In genomic region chr17:32091364-32092240, GRCm38 (mm10) we compare ENCODE assay signal across 8 mouse cellular contexts. TPM values are rescaled to one million over a fixed set of nuclear protein-coding genes. Genes with fewer than 3 reads are reported as not detected.
DNase-seq lines count a peak whose midpoint lies in the region; ATAC-seq and TF ChIP-seq lines count a peak whose summit lies in the region.
"Not testable (repeated sequence)": the region's sequence is repeated elsewhere in the genome, so short reads cannot be mapped to it uniquely, and the experiment has no call there.

No protein-coding gene starts in this region.

- H3K4me3 ChIP-seq in hindbrain, embryonic 16.5 days (ENCODE audit: low read length), result peak overlapping the region; percentile 31
- H3K4me3 ChIP-seq in left cerebral cortex, adult 2 months, result peak overlapping the region; percentile 27; the same call in 1 of the 2 replicates

- H3K9me3 ChIP-seq in hindbrain, embryonic 16.5 days (ENCODE audit: control insufficient read depth, low read length), result not testable (repeated sequence)

- not testable (repeated sequence) for TF ChIP-seq CTCF in Patski (IDR thresholded peaks at IDR 0.05); left cerebral cortex, adult 2 months (IDR thresholded peaks at IDR 0.05)

- in situ Hi-C loops in Patski (cut with MboI; ENCODE audit: low pct_unique_long_range_greater_than_20kb), result not testable (repeated sequence)

- H3K36me3 ChIP-seq in hindbrain, embryonic 16.5 days (ENCODE audit: control insufficient read depth, insufficient read depth, low read length), result not testable (repeated sequence)

- POLR2A ChIA-PET in Patski (lab: Charles Lee), result not testable (repeated sequence)

- H3K27me3 ChIP-seq in Patski; hindbrain, embryonic 16.5 days (replicated peaks; ENCODE audit: control insufficient read depth, insufficient read depth, low read length): not testable (repeated sequence)

- peak overlapping the region; percentile 47 for H3K4me2 ChIP-seq in hindbrain, embryonic 16.5 days (ENCODE audit: low read length)

- intact Hi-C loops in left cerebral cortex, adult 2 months (cut with DNase I), result not testable (repeated sequence)

- DNase-seq in Patski (ENCODE audit: low read depth, low spot score), result not testable (repeated sequence)
- DNase-seq in gastrocnemius, adult 18-20 months (ENCODE audit: low spot score), result peak; percentile 72
- peak; percentile 79 to 82 for DNase-seq in left cerebral cortex, adult 2 months (ENCODE audit: extremely low spot score in 1 of 2, low spot score in 2 of 2)
- DNase-seq in lung, postnatal 4 days, result peak; percentile 88 to 91
- peak; percentile 92 for DNase-seq in retina, postnatal 1 day
- peak; percentile 90 to 93 for DNase-seq in thymus, postnatal 36 days

- ATAC-seq in Patski, result peak; percentile 83
- peak; percentile 98 for ATAC-seq in common myeloid progenitor, adult 5-6 weeks (replicated peaks; ENCODE audit: low read depth, poor library complexity, severe bottlenecking)
- peak; percentile 95 for ATAC-seq in hindbrain, embryonic 16.5 days

- 9% methylated on average over 13 of the region's 16 CpGs for WGBS in hindbrain, embryonic 16.5 days

- CTCF ChIA-PET in Patski (lab: Charles Lee), result not testable (repeated sequence)

- peak overlapping the region; percentile 47 for H3K9ac ChIP-seq in hindbrain, embryonic 16.5 days (ENCODE audit: low read depth, low read length)

- H3K27ac ChIP-seq in hindbrain, embryonic 16.5 days (ENCODE audit: low read depth, low read length), result peak overlapping the region; percentile 32
- peak overlapping the region; percentile 67 for H3K27ac ChIP-seq in left cerebral cortex, adult 2 months

- H3K4me1 ChIP-seq in hindbrain, embryonic 16.5 days (ENCODE audit: control insufficient read depth, insufficient read depth, low read depth, low read length), result peaks cover 13% of the 10 kb centered on the region

RNA-seq across cellular contexts. Expression of gene Hsf2bp, which starts 55.5 kb away (rescaled TPM):
- 0.64 TPM for polyA plus RNA-seq in Patski (2021)
- 0.15 TPM in 1 of 2 replicates, not detected in the other for total RNA-seq in common myeloid progenitor, adult 5-6 weeks (2017)
- under 1 TPM; 0.55 to 0.57 TPM for total RNA-seq in gastrocnemius, adult 18-20 months (2021)
- 0.30 and 1.1 TPM in 2 replicates for polyA plus RNA-seq in hindbrain, embryonic 16.5 days (2015; fragmentation: Nextera tagmentation; extraction: Ambion mirVana)
- 1 to 10 TPM in 1 of 2 experiments, under 1 TPM in 1; 0.93 to 1.3 TPM for total RNA-seq in left cerebral cortex, adult 2 months (2021)

RNA-seq across cellular contexts. Expression of gene Rrp1b, which starts 55.7 kb away (rescaled TPM):
- 29.2 TPM for polyA plus RNA-seq in Patski (2021)
- total RNA-seq in common myeloid progenitor, adult 5-6 weeks (2017), result 46.8 and 66.6 TPM in 2 replicates
- 1 to 10 TPM; 5.9 to 8.4 TPM for total RNA-seq in gastrocnemius, adult 18-20 months (2021)
- polyA plus RNA-seq in hindbrain, embryonic 16.5 days (2015; fragmentation: Nextera tagmentation; extraction: Ambion mirVana), result 33.4 and 34.4 TPM in 2 replicates
- 10 to 100 TPM; 20.6 to 24.5 TPM for total RNA-seq in left cerebral cortex, adult 2 months (2021)
